Mouse (Mus musculus): ENCODE measurements around the gene Plaur. TPM values are rescaled to one million over a fixed set of nuclear protein-coding genes. Genes with fewer than 3 reads are reported as not detected.

Plaur gene
- polyA plus RNA-seq, 1 experiment = 191 TPM

DNA sequence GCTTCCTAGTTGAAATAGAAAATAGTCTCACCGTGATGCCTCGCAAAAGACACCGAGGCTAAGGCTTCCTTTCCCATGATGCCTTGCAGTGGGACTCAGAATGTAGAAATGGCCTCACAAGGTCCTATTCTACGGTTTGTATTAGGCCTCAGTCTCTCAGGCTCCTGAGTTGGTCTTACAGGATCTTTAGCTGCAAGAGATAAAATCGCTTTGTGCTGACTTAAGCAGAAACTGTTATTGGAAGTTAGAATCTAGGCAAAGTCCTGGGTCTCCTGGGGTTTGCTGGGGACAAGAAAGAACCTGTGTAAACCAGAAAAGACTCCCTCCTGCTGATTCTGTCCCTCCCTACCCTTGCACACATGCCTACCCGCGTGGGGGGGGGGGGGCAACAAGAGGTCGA is 14.1 kb downstream of the Plaur start:
- H3K36me3 ChIP-seq (ENCODE audit: control insufficient read depth, insufficient read depth) = peaks cover 52% of the 10 kb centered on the region
- no peak overlapping the region for H3K4me3 ChIP-seq (ENCODE audit: insufficient read depth, poor library complexity, severe bottlenecking)
- peaks cover 2% of the 10 kb centered on the region for H3K79me3 ChIP-seq (ENCODE audit: low read depth)
- no peak overlapping the region for H3ac ChIP-seq (ENCODE audit: control insufficient read depth, insufficient read length, low read depth)
- TF ChIP-seq CEBPB (IDR thresholded peaks at IDR 0.05; ENCODE audit: low read depth) (no peak), USF1 (IDR thresholded peaks at IDR 0.05; ENCODE audit: low read depth) (no peak), MAX (IDR thresholded peaks at IDR 0.05) (no peak), MYOD1 (IDR thresholded peaks at IDR 0.05; ENCODE audit: control insufficient read depth, insufficient read length, low read depth) (no peak), FOSL1 (IDR thresholded peaks at IDR 0.05; ENCODE audit: insufficient read depth, low read length, poor library complexity, severe bottlenecking) (no peak), CTCF (IDR thresholded peaks at IDR 0.05; ENCODE audit: control insufficient read depth, insufficient read depth, insufficient read length) (no peak), MYOG (IDR thresholded peaks at IDR 0.05; ENCODE audit: control insufficient read depth, extremely low read depth, insufficient read length) (no peak)
- no peaks in the 10 kb centered on the region for H3K27me3 ChIP-seq (ENCODE audit: control insufficient read depth, insufficient read depth, insufficient read length)
- H3K79me2 ChIP-seq (ENCODE audit: control insufficient read depth, insufficient read depth) = peaks cover 9% of the 10 kb centered on the region

DNA sequence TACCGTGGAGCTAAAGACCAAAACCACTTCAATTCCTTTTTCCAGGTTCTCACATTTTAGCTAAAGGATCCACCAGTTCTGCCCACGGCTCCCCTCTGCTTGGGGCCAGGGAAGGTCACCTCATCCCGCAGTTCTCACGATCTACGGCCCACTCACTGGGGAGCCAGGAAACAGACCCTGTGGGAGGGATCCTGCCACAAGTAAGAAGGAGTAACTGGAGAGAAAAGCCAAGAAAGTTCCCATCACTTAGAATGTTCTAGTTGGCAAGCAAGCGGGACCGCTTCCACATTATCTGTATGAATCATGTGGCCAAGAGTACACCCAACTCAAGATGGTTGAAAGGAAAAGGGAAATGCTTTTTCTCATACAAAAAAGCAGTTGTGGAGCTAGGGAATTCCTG is 14.6 kb downstream of the Plaur start:
- Histone ChIP-seq H3K4me3 (ENCODE audit: insufficient read depth, poor library complexity, severe bottlenecking) (no peak overlapping the region), H3ac (ENCODE audit: control insufficient read depth, insufficient read length, low read depth) (no peak overlapping the region)

DNA sequence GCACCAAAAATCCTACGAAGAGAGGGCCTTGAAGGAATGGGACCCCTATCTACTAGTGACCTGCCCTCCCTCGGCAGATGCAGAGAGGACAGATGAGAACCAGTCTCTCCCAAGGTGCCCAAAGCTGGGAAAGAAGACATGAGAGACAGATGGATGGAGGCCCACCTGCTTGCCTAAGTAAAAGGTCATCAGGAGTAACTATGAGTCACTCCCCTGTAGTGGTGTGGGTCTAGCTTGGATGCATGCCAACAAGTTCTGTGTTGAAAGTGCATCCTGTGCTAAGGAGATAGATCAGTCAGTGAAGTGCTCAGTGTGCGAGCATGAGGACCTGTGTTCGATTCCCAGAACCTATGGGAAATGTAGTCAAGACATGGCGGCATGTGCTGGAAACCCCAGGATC is 16.6 kb downstream of the Plaur start:
- Histone ChIP-seq H3K79me2 (ENCODE audit: control insufficient read depth, insufficient read depth) (no peaks in the 10 kb centered on the region), H3K4me3 (ENCODE audit: insufficient read depth, poor library complexity, severe bottlenecking) (no peak overlapping the region), H3K36me3 (ENCODE audit: control insufficient read depth, insufficient read depth) (peaks cover 27% of the 10 kb centered on the region), H3K27me3 (ENCODE audit: control insufficient read depth, insufficient read depth, insufficient read length) (no peaks in the 10 kb centered on the region), H3K79me3 (ENCODE audit: low read depth) (no peaks in the 10 kb centered on the region), H3ac (ENCODE audit: control insufficient read depth, insufficient read length, low read depth) (no peak overlapping the region)
- TF ChIP-seq CEBPB (IDR thresholded peaks at IDR 0.05; ENCODE audit: low read depth) (no peak), MYOG (IDR thresholded peaks at IDR 0.05; ENCODE audit: control insufficient read depth, extremely low read depth, insufficient read length) (no peak), USF1 (IDR thresholded peaks at IDR 0.05; ENCODE audit: low read depth) (no peak), MYOD1 (IDR thresholded peaks at IDR 0.05; ENCODE audit: control insufficient read depth, insufficient read length, low read depth) (no peak), FOSL1 (IDR thresholded peaks at IDR 0.05; ENCODE audit: insufficient read depth, low read length, poor library complexity, severe bottlenecking) (no peak), MAX (IDR thresholded peaks at IDR 0.05) (no peak), CTCF (IDR thresholded peaks at IDR 0.05; ENCODE audit: control insufficient read depth, insufficient read depth, insufficient read length) (no peak)

More for the DNA sequence above, 14.6 kb downstream of the Plaur start:
- Histone ChIP-seq H3K79me2 (ENCODE audit: control insufficient read depth, insufficient read depth) (peaks cover 9% of the 10 kb centered on the region), H3K36me3 (ENCODE audit: control insufficient read depth, insufficient read depth) (peaks cover 46% of the 10 kb centered on the region), H3K27me3 (ENCODE audit: control insufficient read depth, insufficient read depth, insufficient read length) (no peaks in the 10 kb centered on the region), H3K79me3 (ENCODE audit: low read depth) (peaks cover 2% of the 10 kb centered on the region)
- no peak for TF ChIP-seq USF1 (IDR thresholded peaks at IDR 0.05; ENCODE audit: low read depth)

DNA sequence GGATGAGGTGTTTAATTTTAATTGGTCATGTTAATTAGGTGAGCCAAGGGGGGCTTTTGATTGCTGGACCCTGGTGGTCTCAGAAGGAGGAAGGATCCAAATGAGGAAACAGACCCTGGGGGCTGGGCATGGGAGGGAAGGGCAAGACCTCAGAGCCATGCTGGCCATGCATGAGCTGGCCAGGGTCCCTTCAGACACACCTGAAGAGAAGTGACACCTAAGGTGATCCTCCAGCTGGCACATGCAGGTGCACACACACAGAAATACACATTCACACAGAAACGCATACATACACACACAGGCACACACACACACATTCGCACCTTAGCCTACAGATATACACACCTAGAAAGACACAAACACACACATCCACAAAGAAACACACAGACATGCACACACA is 17.4 kb downstream of the Plaur start:
- no peaks in the 10 kb centered on the region for H3K79me3 ChIP-seq (ENCODE audit: low read depth)
- H3K4me3 ChIP-seq (ENCODE audit: insufficient read depth, poor library complexity, severe bottlenecking) = no peak overlapping the region
- TF ChIP-seq FOSL1 (IDR thresholded peaks at IDR 0.05; ENCODE audit: insufficient read depth, low read length, poor library complexity, severe bottlenecking) = no peak
- TF ChIP-seq CEBPB (IDR thresholded peaks at IDR 0.05; ENCODE audit: low read depth) = no peak
- no peak for TF ChIP-seq MAX (IDR thresholded peaks at IDR 0.05)
- no peak for TF ChIP-seq CTCF (IDR thresholded peaks at IDR 0.05; ENCODE audit: control insufficient read depth, insufficient read depth, insufficient read length)
- no peak for TF ChIP-seq MYOG (IDR thresholded peaks at IDR 0.05; ENCODE audit: control insufficient read depth, extremely low read depth, insufficient read length)
- no peak for TF ChIP-seq MYOD1 (IDR thresholded peaks at IDR 0.05; ENCODE audit: control insufficient read depth, insufficient read length, low read depth)
- TF ChIP-seq USF1 (IDR thresholded peaks at IDR 0.05; ENCODE audit: low read depth) = no peak
- no peak overlapping the region for H3ac ChIP-seq (ENCODE audit: control insufficient read depth, insufficient read length, low read depth)
- H3K27me3 ChIP-seq (ENCODE audit: control insufficient read depth, insufficient read depth, insufficient read length) = no peaks in the 10 kb centered on the region
- peaks cover 19% of the 10 kb centered on the region for H3K36me3 ChIP-seq (ENCODE audit: control insufficient read depth, insufficient read depth)
- no peaks in the 10 kb centered on the region for H3K79me2 ChIP-seq (ENCODE audit: control insufficient read depth, insufficient read depth)

DNA sequence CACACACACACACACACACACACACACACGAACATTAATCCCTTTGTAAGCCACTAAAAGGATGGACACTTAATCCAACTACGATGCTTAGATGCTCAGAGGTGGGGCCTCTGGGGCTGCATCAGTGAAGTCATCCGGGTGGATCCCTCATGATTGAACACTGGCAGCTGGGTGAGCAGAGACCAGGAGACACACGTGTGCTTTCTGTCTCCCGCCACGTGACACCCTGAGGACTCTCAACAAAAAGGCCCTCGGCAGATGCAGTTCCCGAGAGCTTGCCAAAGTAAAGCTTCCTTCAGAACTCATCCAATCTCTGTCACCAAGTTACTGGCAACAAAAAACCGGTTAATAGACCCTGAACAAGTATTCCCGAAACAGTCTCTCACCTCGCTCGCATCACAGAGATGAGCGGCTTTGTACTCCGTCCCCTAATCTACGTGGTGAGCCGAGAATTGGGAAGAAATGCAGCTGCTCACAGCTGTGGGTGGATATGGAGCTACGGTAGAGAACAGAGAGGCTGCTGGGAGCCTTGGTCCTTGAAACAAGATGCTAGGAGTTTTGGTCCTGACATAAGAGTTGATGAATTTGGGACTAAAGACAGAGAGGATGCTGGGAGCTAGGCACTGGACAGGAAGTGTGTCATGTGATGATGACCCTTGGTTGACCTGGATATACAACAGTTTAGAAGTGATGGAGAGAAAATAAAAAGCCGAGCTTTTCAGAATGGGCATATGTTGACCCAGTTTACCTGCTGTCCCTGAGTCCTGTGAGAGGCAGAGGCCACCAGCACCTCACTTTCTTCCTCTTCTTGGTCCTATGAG is 18.0 kb downstream of the Plaur start:
- no peaks in the 10 kb centered on the region for H3K79me3 ChIP-seq (ENCODE audit: low read depth)
- peak overlapping the region; percentile 46 for H3K4me3 ChIP-seq (ENCODE audit: insufficient read depth, poor library complexity, severe bottlenecking)
- peak overlapping the region; percentile 36 for H3ac ChIP-seq (ENCODE audit: control insufficient read depth, insufficient read length, low read depth)
- no peaks in the 10 kb centered on the region for H3K79me2 ChIP-seq (ENCODE audit: control insufficient read depth, insufficient read depth)
- TF ChIP-seq MYOD1 (IDR thresholded peaks at IDR 0.05; ENCODE audit: control insufficient read depth, insufficient read length, low read depth) (peak; percentile 88), USF1 (IDR thresholded peaks at IDR 0.05; ENCODE audit: low read depth) (peak; percentile 91), MAX (IDR thresholded peaks at IDR 0.05) (no peak)
- H3K27me3 ChIP-seq (ENCODE audit: control insufficient read depth, insufficient read depth, insufficient read length) = no peaks in the 10 kb centered on the region
- H3K36me3 ChIP-seq (ENCODE audit: control insufficient read depth, insufficient read depth) = peaks cover 13% of the 10 kb centered on the region

DNA sequence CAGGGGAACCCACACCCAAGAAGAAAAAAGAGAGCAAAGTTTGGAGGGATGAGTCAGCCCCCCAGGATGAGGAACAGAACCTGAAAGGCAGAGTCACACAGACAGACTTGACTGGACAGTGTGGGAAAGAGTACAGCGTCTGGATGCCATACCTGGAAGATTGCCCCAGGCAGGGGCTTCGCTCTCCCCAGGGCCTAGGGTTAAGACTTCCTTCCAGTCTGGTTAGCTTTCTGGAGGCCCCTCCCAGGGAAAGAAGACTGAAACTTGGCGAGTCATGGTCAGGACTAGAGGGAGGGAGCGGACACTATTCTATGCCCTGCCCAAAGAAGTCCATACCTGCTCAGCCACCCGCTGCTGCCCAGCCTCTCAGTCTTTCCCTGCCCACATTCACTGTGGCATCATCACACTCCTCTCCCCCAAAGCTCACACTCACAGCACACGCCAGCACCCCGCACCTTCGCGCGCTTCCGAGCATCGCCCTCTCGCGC is 18.7 kb downstream of the Plaur start:
- peak overlapping the region; percentile 46 for H3K4me3 ChIP-seq (ENCODE audit: insufficient read depth, poor library complexity, severe bottlenecking)
- peak overlapping the region; percentile 72 for H3ac ChIP-seq (ENCODE audit: control insufficient read depth, insufficient read length, low read depth)
- no peaks in the 10 kb centered on the region for H3K27me3 ChIP-seq (ENCODE audit: control insufficient read depth, insufficient read depth, insufficient read length)
- no peak for TF ChIP-seq FOSL1 (IDR thresholded peaks at IDR 0.05; ENCODE audit: insufficient read depth, low read length, poor library complexity, severe bottlenecking)
- no peak for TF ChIP-seq USF1 (IDR thresholded peaks at IDR 0.05; ENCODE audit: low read depth)
- no peak for TF ChIP-seq CEBPB (IDR thresholded peaks at IDR 0.05; ENCODE audit: low read depth)
- no peak for TF ChIP-seq MYOG (IDR thresholded peaks at IDR 0.05; ENCODE audit: control insufficient read depth, extremely low read depth, insufficient read length)
- TF ChIP-seq MAX (IDR thresholded peaks at IDR 0.05) = no peak
- no peak for TF ChIP-seq MYOD1 (IDR thresholded peaks at IDR 0.05; ENCODE audit: control insufficient read depth, insufficient read length, low read depth)
- TF ChIP-seq CTCF (IDR thresholded peaks at IDR 0.05; ENCODE audit: control insufficient read depth, insufficient read depth, insufficient read length) = no peak
- H3K36me3 ChIP-seq (ENCODE audit: control insufficient read depth, insufficient read depth) = peaks cover 12% of the 10 kb centered on the region
- no peaks in the 10 kb centered on the region for H3K79me3 ChIP-seq (ENCODE audit: low read depth)
- H3K79me2 ChIP-seq (ENCODE audit: control insufficient read depth, insufficient read depth) = no peaks in the 10 kb centered on the region

Data from C2C12 (cell line).